Mouse (Mus musculus): ENCODE data around the gene Gm28230. TPM values are rescaled to one million over a fixed set of nuclear protein-coding genes. Genes with fewer than 3 reads are reported as not detected.

Gene Gm28230
- polyA plus RNA-seq, 1 experiment from 2014 or later = not detected

DNA sequence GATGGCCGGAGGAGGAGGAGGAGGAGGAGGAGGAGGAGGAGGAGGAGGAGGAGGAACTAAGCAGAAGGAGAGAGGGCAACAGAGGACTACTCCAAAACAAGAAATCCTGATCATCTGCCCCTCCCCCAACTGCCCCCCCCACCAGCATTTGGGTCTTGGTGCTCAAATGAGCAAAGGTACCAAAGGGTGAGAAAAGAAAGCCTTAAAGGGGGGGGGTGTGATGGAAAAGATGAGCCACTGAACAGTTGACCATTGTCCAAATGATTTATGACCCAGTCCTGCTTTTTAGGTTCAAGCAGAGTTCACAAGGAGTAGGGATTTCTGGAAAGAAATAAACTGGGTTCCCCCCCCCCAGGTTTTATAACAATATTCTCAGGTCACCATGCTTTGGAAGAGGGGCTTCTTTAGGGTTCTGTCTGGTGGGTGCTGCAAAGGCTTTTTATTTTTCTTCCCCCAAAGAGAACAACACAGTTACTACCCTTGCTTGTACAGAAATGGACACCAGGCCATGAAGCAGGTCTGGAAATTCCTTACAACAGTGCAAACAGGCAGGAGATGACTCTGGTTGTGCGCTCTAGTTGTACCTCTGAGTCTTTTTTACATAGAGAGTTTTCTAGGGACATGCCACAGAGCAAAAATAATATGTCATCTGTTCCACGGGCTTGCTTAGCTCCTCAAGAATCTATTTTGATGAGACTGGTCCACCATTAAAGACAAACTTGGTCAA, 14.9 kb downstream of the Gm28230 start:
- peaks cover 97% of the 10 kb centered on the region for H3K27me3 ChIP-seq
- H3K4me1 ChIP-seq = no peaks in the 10 kb centered on the region
- no peak for ATAC-seq (ENCODE audit: low FRiP score, low read depth)
- no peak overlapping the region for H3K27ac ChIP-seq (replicated peaks)
- no peaks in the 10 kb centered on the region for H3K9me3 ChIP-seq
- H3K4me2 ChIP-seq (replicated peaks) = no peak overlapping the region
- no peak overlapping the region for H3K9ac ChIP-seq (replicated peaks)
- no peaks in the 10 kb centered on the region for H3K36me3 ChIP-seq
- no peak overlapping the region for H3K4me3 ChIP-seq
- 23% methylated on average over 2 of the region's 3 CpGs for WGBS

DNA sequence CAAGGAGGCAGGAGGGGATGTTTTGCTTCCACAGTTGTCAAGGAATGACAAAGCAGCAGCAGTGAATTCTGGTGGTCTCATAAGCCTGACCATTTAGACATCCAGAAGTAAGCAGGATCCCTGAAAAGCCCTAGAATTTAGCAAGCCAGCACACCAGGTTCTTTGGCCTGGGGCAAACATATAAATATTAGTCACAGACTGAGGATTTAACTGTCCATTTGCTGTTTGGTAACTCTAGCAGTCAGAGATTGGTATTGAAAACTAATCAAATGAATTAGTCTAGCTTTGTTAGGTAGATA, 15.4 kb downstream of the Gm28230 start:
- H3K27me3 ChIP-seq = peaks cover 97% of the 10 kb centered on the region
- H3K9me3 ChIP-seq = no peaks in the 10 kb centered on the region
- H3K27ac ChIP-seq (replicated peaks) = no peak overlapping the region
- H3K4me1 ChIP-seq = no peaks in the 10 kb centered on the region
- H3K4me2 ChIP-seq (replicated peaks) = no peak overlapping the region
- H3K4me3 ChIP-seq = no peak overlapping the region
- no peak overlapping the region for H3K9ac ChIP-seq (replicated peaks)
- no peaks in the 10 kb centered on the region for H3K36me3 ChIP-seq
- ATAC-seq (ENCODE audit: low FRiP score, low read depth) = no peak

- Histone ChIP-seq H3K27me3 (peaks cover 95% of the 10 kb centered on the region), H3K4me1 (peaks cover 11% of the 10 kb centered on the region), H3K9ac (replicated peaks) (no peak overlapping the region), H3K4me3 (no peak overlapping the region), H3K9me3 (no peaks in the 10 kb centered on the region), H3K27ac (replicated peaks) (no peak overlapping the region), H3K36me3 (no peaks in the 10 kb centered on the region), H3K4me2 (replicated peaks) (no peak overlapping the region)
- no peak for ATAC-seq (ENCODE audit: low FRiP score, low read depth)
- 2% methylated on average over 6 of the region's 6 CpGs for WGBS
Observed at GRCm38 (mm10) chr2:74745540-74746297, 19.2 kb downstream of the Gm28230 start.

- Histone ChIP-seq H3K27me3 (peaks cover 95% of the 10 kb centered on the region), H3K27ac (replicated peaks) (no peak overlapping the region), H3K4me3 (0 out of 2 replicates have a peak overlapping the region, but pooled peaks have one; percentile 5), H3K4me2 (replicated peaks) (no peak overlapping the region), H3K9me3 (no peaks in the 10 kb centered on the region), H3K36me3 (no peaks in the 10 kb centered on the region), H3K9ac (replicated peaks) (no peak overlapping the region), H3K4me1 (peaks cover 11% of the 10 kb centered on the region)
- no peak for ATAC-seq (ENCODE audit: low FRiP score, low read depth)
- under 1% methylated on average over 58 of the region's 58 CpGs for WGBS
Observed at GRCm38 (mm10) chr2:74746298-74746921, 19.9 kb downstream of the Gm28230 start.

DNA sequence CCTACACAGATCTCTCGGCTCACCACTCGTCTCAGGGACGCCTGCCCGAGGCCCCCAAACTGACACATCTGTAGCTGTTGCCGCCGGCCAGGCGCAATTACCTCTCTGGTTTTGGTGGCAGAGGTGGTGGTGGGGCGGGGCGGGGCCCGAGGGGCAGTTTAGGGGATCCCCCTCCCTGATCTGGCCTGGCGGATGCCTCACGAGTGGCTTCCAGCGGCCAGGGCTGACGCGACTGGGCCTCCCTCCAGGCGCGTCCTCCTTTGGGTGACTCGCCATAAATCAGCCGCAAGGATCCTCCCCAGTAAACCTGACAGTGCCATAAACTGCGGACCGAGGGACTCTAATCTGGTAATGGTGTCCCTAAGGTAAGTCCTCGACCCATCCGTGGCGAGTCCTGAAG, 20.5 kb downstream of the Gm28230 start:
- Histone ChIP-seq H3K36me3 (no peaks in the 10 kb centered on the region), H3K9ac (replicated peaks) (no peak overlapping the region), H3K4me1 (peaks cover 11% of the 10 kb centered on the region), H3K27me3 (peaks cover 95% of the 10 kb centered on the region), H3K4me2 (replicated peaks) (no peak overlapping the region), H3K27ac (replicated peaks) (no peak overlapping the region), H3K4me3 (no peak overlapping the region), H3K9me3 (no peaks in the 10 kb centered on the region)
- no peak for ATAC-seq (ENCODE audit: low FRiP score, low read depth)
- WGBS = under 1% methylated on average over 24 of the region's 24 CpGs

- Histone ChIP-seq H3K27ac (replicated peaks) (no peak overlapping the region), H3K4me2 (replicated peaks) (no peak overlapping the region)
Observed at GRCm38 (mm10) chr2:74747661-74748141, 21.2 kb downstream of the Gm28230 start.

DNA sequence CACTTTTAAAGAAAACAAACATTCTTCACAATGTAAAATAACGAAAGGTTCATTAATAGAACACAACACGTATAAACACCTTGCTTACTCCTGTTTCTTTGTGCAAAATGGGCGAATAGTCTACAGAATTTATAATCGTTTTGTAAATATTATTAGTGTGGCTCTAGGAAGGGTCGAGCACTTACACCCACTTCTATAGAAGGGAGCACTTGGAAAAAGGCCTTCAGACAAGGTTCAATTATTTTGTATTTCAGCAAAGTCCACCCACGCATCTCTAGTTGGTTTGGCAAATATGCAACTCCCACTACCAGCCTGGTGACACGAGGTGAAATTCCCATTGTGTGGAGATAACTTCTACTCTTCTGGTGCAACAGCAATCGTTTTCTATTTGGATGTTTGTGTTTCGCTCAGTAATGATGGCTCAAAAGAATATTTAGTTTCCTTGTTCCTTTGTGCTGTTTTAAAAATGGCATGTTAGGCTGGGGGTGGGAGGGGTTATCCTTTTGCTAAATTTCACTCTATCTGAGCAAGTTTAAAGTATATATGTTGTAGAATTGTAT, 22.0 kb downstream of the Gm28230 start:
- no peak overlapping the region for H3K9ac ChIP-seq (replicated peaks)
- no peaks in the 10 kb centered on the region for H3K36me3 ChIP-seq
- no peaks in the 10 kb centered on the region for H3K9me3 ChIP-seq
- no peak overlapping the region for H3K27ac ChIP-seq (replicated peaks)
- H3K4me1 ChIP-seq = peaks cover 22% of the 10 kb centered on the region
- WGBS = 3% methylated on average over 9 of the region's 9 CpGs
- no peak for ATAC-seq (ENCODE audit: low FRiP score, low read depth)
- H3K4me2 ChIP-seq (replicated peaks) = no peak overlapping the region
- no peak overlapping the region for H3K4me3 ChIP-seq
- peaks cover 98% of the 10 kb centered on the region for H3K27me3 ChIP-seq

More at GRCm38 (mm10) chr2:74747661-74748141, 21.2 kb downstream of the Gm28230 start:
- Histone ChIP-seq H3K36me3 (no peaks in the 10 kb centered on the region), H3K27me3 (peaks cover 96% of the 10 kb centered on the region), H3K4me1 (peaks cover 16% of the 10 kb centered on the region), H3K9me3 (no peaks in the 10 kb centered on the region), H3K9ac (replicated peaks) (no peak overlapping the region), H3K4me3 (no peak overlapping the region)
- 3% methylated on average over 11 of the region's 11 CpGs for WGBS
- ATAC-seq (ENCODE audit: low FRiP score, low read depth) = no peak

GRCm38 (mm10) chr2:74749337-74750121, 23.0 kb downstream of the Gm28230 start:
- ATAC-seq (ENCODE audit: low FRiP score, low read depth) = peak; percentile 84
- Histone ChIP-seq H3K27ac (replicated peaks) (no peak overlapping the region), H3K4me2 (replicated peaks) (peak overlapping the region; percentile 51), H3K4me1 (peaks cover 22% of the 10 kb centered on the region), H3K4me3 (peak overlapping the region; percentile 33), H3K9me3 (no peaks in the 10 kb centered on the region), H3K9ac (replicated peaks) (0 out of 2 replicates have a peak overlapping the region, but pooled peaks have one; percentile 8), H3K27me3 (peaks cover 98% of the 10 kb centered on the region), H3K36me3 (no peaks in the 10 kb centered on the region)
- WGBS = under 1% methylated on average over 47 of the region's 47 CpGs

GRCm38 (mm10) chr2:74750731-74751250, 24.3 kb downstream of the Gm28230 start:
- WGBS = 9% methylated on average over 5 of the region's 5 CpGs
- no peak for ATAC-seq (ENCODE audit: low FRiP score, low read depth)
- H3K27ac ChIP-seq (replicated peaks) = no peak overlapping the region
- peaks cover 96% of the 10 kb centered on the region for H3K27me3 ChIP-seq
- H3K4me2 ChIP-seq (replicated peaks) = no peak overlapping the region
- H3K4me1 ChIP-seq = peaks cover 22% of the 10 kb centered on the region
- no peaks in the 10 kb centered on the region for H3K36me3 ChIP-seq
- H3K4me3 ChIP-seq = no peak overlapping the region
- no peak overlapping the region for H3K9ac ChIP-seq (replicated peaks)
- H3K9me3 ChIP-seq = no peaks in the 10 kb centered on the region

DNA sequence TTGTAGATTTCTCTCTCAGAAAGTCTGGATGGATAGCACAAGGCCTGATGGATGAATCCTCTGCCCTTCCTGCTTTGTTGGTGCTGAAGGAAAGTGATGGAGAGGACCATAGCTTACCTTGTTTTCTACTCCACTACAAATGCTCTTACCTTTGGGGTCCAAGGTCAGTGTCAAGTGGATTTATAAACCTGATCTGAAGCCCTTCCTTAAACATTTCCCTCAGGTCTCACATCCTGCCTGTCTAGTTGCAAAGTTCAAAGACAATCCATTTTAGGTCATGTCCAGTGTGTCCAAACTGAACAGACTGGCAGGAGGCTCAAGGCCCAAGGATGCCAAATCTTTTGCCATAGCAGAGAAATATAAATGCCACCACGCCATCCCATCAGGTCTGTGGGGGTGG, 25.3 kb downstream of the Gm28230 start:
- Histone ChIP-seq H3K9me3 (no peaks in the 10 kb centered on the region), H3K27me3 (peaks cover 96% of the 10 kb centered on the region), H3K4me1 (peaks cover 22% of the 10 kb centered on the region), H3K4me3 (no peak overlapping the region), H3K36me3 (no peaks in the 10 kb centered on the region), H3K9ac (replicated peaks) (no peak overlapping the region), H3K4me2 (replicated peaks) (no peak overlapping the region), H3K27ac (replicated peaks) (no peak overlapping the region)
- 68% methylated on average over 1 of the region's 1 CpGs for WGBS
- no peak for ATAC-seq (ENCODE audit: low FRiP score, low read depth)

DNA sequence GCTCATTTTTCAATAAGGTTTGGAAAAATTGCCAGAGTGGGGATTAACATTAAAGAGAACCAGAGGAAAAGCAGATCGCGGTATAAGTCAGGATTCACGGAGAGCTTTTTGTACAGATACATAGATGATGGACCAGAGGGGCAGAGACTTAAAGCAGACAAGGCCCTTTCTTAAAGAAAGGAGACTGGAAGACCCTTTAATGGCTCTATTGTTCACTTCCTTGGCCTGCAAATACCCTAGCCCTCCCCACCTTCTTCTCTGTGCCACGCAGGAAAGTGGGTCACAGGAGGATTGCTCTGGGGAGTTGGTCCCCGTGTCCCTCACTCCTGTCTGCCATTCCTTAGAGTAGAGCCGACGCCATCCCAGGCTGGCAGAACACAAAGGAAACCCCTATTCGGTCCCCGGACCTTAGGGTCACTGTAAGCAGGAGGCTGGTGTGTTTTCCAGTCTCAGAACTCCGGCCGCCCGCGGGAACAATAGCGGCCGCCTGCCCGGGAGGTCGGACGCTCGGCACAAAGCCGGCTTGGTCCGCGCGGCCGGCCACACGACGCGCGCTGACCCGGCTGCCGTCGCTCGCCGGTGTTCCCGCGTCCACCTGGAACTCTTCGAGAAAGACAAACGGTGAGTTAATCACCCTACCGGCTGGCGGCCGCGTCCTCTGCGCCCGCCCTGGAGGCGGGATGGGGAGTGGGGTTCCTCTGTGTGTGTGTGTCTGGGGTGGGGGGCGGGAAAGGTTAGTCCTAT, 26.1 kb downstream of the Gm28230 start:
- Histone ChIP-seq H3K4me3 (peak overlapping the region; percentile 27), H3K4me2 (replicated peaks) (peak overlapping the region; percentile 44), H3K36me3 (no peaks in the 10 kb centered on the region), H3K9me3 (no peaks in the 10 kb centered on the region), H3K27me3 (peaks cover 94% of the 10 kb centered on the region), H3K9ac (replicated peaks) (no peak overlapping the region), H3K27ac (replicated peaks) (no peak overlapping the region), H3K4me1 (peaks cover 22% of the 10 kb centered on the region)
- ATAC-seq (ENCODE audit: low FRiP score, low read depth) = no peak
- WGBS = 1% methylated on average over 45 of the region's 45 CpGs

Data from midbrain, embryonic 12.5 days (tissue).